Mouse (Mus musculus) frontal cortex, adult (tissue): ENCODE data around the gene Jkamp.
"Not testable (repeated sequence)": the region's sequence is repeated elsewhere in the genome, so short reads cannot be mapped to it uniquely, and the experiment has no call there.

Experiments
- ATAC-seq: cut with Nextera tagmentation; 2 replicates; pipeline ENCODE4 v1.9.2; 2017; ENCODE audit warnings: mild to moderate bottlenecking, moderate library complexity, mixed read lengths; ENCODE audit not compliant: low TSS enrichment

Jkamp gene

GRCm38 (mm10) chr12:72085329-72086165, at the start of gene Jkamp, which contains the start of gene L3hypdh:
TSS of gene Jkamp (plus strand) at chr12:72085589.
TSS of gene L3hypdh (minus strand) at chr12:72085439.
- ATAC-seq, result peak; percentile 89

GRCm38 (mm10) chr12:72036097-72036661, 49.2 kb upstream of the Jkamp start:
- no peak for ATAC-seq

- ATAC-seq, result no peak
Observed at GRCm38 (mm10) chr12:72037049-72037448, 48.3 kb upstream of the Jkamp start.

- no peak for ATAC-seq
Observed at GRCm38 (mm10) chr12:72038866-72039265, 46.5 kb upstream of the Jkamp start.

- ATAC-seq, result no peak
Observed at GRCm38 (mm10) chr12:72039501-72039900, 45.9 kb upstream of the Jkamp start.

- no peak for ATAC-seq
Observed at GRCm38 (mm10) chr12:72041238-72041637, 44.2 kb upstream of the Jkamp start.

- peak; percentile 50; the same call in 1 of the 2 replicates for ATAC-seq
Observed at GRCm38 (mm10) chr12:72047513-72047912, 37.9 kb upstream of the Jkamp start.

- ATAC-seq, result not testable (repeated sequence)
Observed at GRCm38 (mm10) chr12:72050156-72050555, 35.2 kb upstream of the Jkamp start.

GRCm38 (mm10) chr12:72050821-72051220, 34.6 kb upstream of the Jkamp start:
- ATAC-seq, result no peak

- ATAC-seq, result no peak
Observed at GRCm38 (mm10) chr12:72052571-72052970, 32.8 kb upstream of the Jkamp start.

GRCm38 (mm10) chr12:72053303-72053702, 32.1 kb upstream of the Jkamp start:
- ATAC-seq, result no peak

GRCm38 (mm10) chr12:72053851-72054250, 31.5 kb upstream of the Jkamp start:
- ATAC-seq, result no peak

- ATAC-seq, result no peak
Observed at GRCm38 (mm10) chr12:72057780-72058179, 27.6 kb upstream of the Jkamp start.

- ATAC-seq, result peak; percentile 58
Observed at GRCm38 (mm10) chr12:72069626-72070326, 15.6 kb upstream of the Jkamp start.

GRCm38 (mm10) chr12:72070327-72071269, 14.8 kb upstream of the Jkamp start, which contains the start of gene Gpr135:
TSS of gene Gpr135 (minus strand) at chr12:72071125.
- ATAC-seq, result peak; percentile 84

- no peak for ATAC-seq
Observed at GRCm38 (mm10) chr12:72078248-72078647, 7.1 kb upstream of the Jkamp start.

- ATAC-seq, result no peak
Observed at GRCm38 (mm10) chr12:72081961-72082360, 3.4 kb upstream of the Jkamp start.

- ATAC-seq, result no peak
Observed at GRCm38 (mm10) chr12:72082370-72082769, 3.0 kb upstream of the Jkamp start.

- no peak for ATAC-seq
Observed at GRCm38 (mm10) chr12:72083265-72083664, 2.1 kb upstream of the Jkamp start.

GRCm38 (mm10) chr12:72084261-72085023, 947 bp upstream of the Jkamp start:
- ATAC-seq, result no peak; the same call in 1 of the 2 replicates

- ATAC-seq, result peak; percentile 36
Observed at GRCm38 (mm10) chr12:72085024-72085328, 413 bp upstream of the Jkamp start.
